ENCODE assay signal across 8 mouse cellular contexts in genomic region chr12:40446450-40447381, GRCm38 (mm10). TPM values are rescaled to one million over a fixed set of nuclear protein-coding genes. Genes with fewer than 3 reads are reported as not detected.
DNase-seq lines count a peak whose midpoint lies in the region; ATAC-seq and TF ChIP-seq lines count a peak whose summit lies in the region.

No protein-coding gene starts in this region.

- peak; percentile 11 for ATAC-seq in embryonic facial prominence, embryonic 12.5 days (ENCODE audit: insufficient number of reproducible peaks, insufficient read depth, low FRiP score, low TSS enrichment)
- peak; percentile 19 for ATAC-seq in heart, embryonic 12.5 days (ENCODE audit: insufficient number of reproducible peaks, low FRiP score)
- peak; percentile 36; the same call in 1 of the 2 replicates for ATAC-seq in kidney, embryonic 16.5 days (ENCODE audit: low FRiP score, low TSS enrichment)
- no peak for ATAC-seq in liver, postnatal 0 days
- ATAC-seq in neural tube, embryonic 14.5 days (ENCODE audit: low read depth), result peak; percentile 10

- DNase-seq in adrenal gland, postnatal 14 days, result peak; percentile 74
- DNase-seq in liver, postnatal 0 days, result peak; percentile 45
- DNase-seq in yolk sac, embryonic 10.5 days (ENCODE audit: low spot score), result peak; percentile 30

- no peak for TF ChIP-seq EP300 in liver, postnatal 0 days (IDR thresholded peaks at IDR 0.05; ENCODE audit: low read depth)

- peaks cover 5% of the 10 kb centered on the region; the same call in 1 of the 2 replicates for H3K9me3 ChIP-seq in E14TG2a.4 (ENCODE audit: low read length)
- H3K9me3 ChIP-seq in embryonic facial prominence, embryonic 12.5 days, result no peaks in the 10 kb centered on the region
- H3K9me3 ChIP-seq in heart, embryonic 12.5 days (replicated peaks), result no peaks in the 10 kb centered on the region
- no peaks in the 10 kb centered on the region for H3K9me3 ChIP-seq in kidney, embryonic 16.5 days (ENCODE audit: low read length)
- no peaks in the 10 kb centered on the region for H3K9me3 ChIP-seq in liver, postnatal 0 days (ENCODE audit: low read length)
- H3K9me3 ChIP-seq in neural tube, embryonic 14.5 days (ENCODE audit: control insufficient read depth, low read length), result no peaks in the 10 kb centered on the region

- TF ChIP-seq CTCF in E14TG2a.4 (conservative IDR thresholded peaks at IDR 0.05; ENCODE audit: low read length), result no peak
- no peak for TF ChIP-seq CTCF in liver, postnatal 0 days (IDR thresholded peaks at IDR 0.05; ENCODE audit: low read depth)

- H3K4me2 ChIP-seq in embryonic facial prominence, embryonic 12.5 days (replicated peaks), result peak overlapping the region; percentile 89
- H3K4me2 ChIP-seq in heart, embryonic 12.5 days, result peak overlapping the region; percentile 96
- H3K4me2 ChIP-seq in kidney, embryonic 16.5 days (replicated peaks; ENCODE audit: low read depth, low read length), result peak overlapping the region; percentile 85
- H3K4me2 ChIP-seq in liver, postnatal 0 days (ENCODE audit: low read depth, low read length), result peak overlapping the region; percentile 98
- peak overlapping the region; percentile 69 for H3K4me2 ChIP-seq in neural tube, embryonic 14.5 days (ENCODE audit: low read depth, low read length)

- peaks cover 16% of the 10 kb centered on the region for H3K27me3 ChIP-seq in E14TG2a.4 (ENCODE audit: insufficient read depth, low read length)
- H3K27me3 ChIP-seq in embryonic facial prominence, embryonic 12.5 days, result no peaks in the 10 kb centered on the region
- no peaks in the 10 kb centered on the region for H3K27me3 ChIP-seq in heart, embryonic 12.5 days (replicated peaks)
- no peaks in the 10 kb centered on the region for H3K27me3 ChIP-seq in kidney, embryonic 16.5 days (ENCODE audit: insufficient read depth, low read length)
- H3K27me3 ChIP-seq in liver, postnatal 0 days (ENCODE audit: insufficient read depth, low read length), result peaks cover 29% of the 10 kb centered on the region
- H3K27me3 ChIP-seq in neural tube, embryonic 14.5 days (ENCODE audit: control insufficient read depth, insufficient read depth, low read length), result no peaks in the 10 kb centered on the region; the same call in 1 of the 2 replicates

- H3K36me3 ChIP-seq in E14TG2a.4 (ENCODE audit: insufficient read depth, low read length), result no peaks in the 10 kb centered on the region; the same call in 1 of the 2 replicates
- H3K36me3 ChIP-seq in embryonic facial prominence, embryonic 12.5 days, result no peaks in the 10 kb centered on the region
- H3K36me3 ChIP-seq in heart, embryonic 12.5 days, result no peaks in the 10 kb centered on the region
- no peaks in the 10 kb centered on the region for H3K36me3 ChIP-seq in kidney, embryonic 16.5 days (ENCODE audit: insufficient read depth, low read length)
- H3K36me3 ChIP-seq in liver, postnatal 0 days (replicated peaks; ENCODE audit: insufficient read depth, low read length), result no peaks in the 10 kb centered on the region
- no peaks in the 10 kb centered on the region for H3K36me3 ChIP-seq in neural tube, embryonic 14.5 days (ENCODE audit: control insufficient read depth, insufficient read depth, low read length)

- peaks cover 23% of the 10 kb centered on the region for H3K4me1 ChIP-seq in E14TG2a.4 (replicated peaks; ENCODE audit: low read depth, low read length)
- H3K4me1 ChIP-seq in embryonic facial prominence, embryonic 12.5 days, result peaks cover 8% of the 10 kb centered on the region; the same call in 1 of the 2 replicates
- peaks cover 20% of the 10 kb centered on the region for H3K4me1 ChIP-seq in heart, embryonic 12.5 days (replicated peaks)
- H3K4me1 ChIP-seq in kidney, embryonic 16.5 days (ENCODE audit: insufficient read depth, low read length), result peaks cover 33% of the 10 kb centered on the region
- H3K4me1 ChIP-seq in liver, postnatal 0 days (ENCODE audit: insufficient read depth), result 0 out of 2 replicates have a peak, but pooled peaks cover 10% of the 10 kb centered on the region
- H3K4me1 ChIP-seq in neural tube, embryonic 14.5 days (ENCODE audit: control insufficient read depth, insufficient read depth, low read length), result peaks cover 22% of the 10 kb centered on the region

- peak overlapping the region; percentile 98 for H3K4me3 ChIP-seq in E14TG2a.4 (replicated peaks; ENCODE audit: low read length)
- peak overlapping the region; percentile 82 for H3K4me3 ChIP-seq in embryonic facial prominence, embryonic 12.5 days
- peak overlapping the region; percentile 73 for H3K4me3 ChIP-seq in heart, embryonic 12.5 days
- peak overlapping the region; percentile 93 for H3K4me3 ChIP-seq in kidney, embryonic 16.5 days (ENCODE audit: low read length)
- peak overlapping the region; percentile 76 for H3K4me3 ChIP-seq in liver, postnatal 0 days (ENCODE audit: low read depth, low read length)
- peak overlapping the region; percentile 94 for H3K4me3 ChIP-seq in neural tube, embryonic 14.5 days (ENCODE audit: low read depth, low read length)

- H3K9ac ChIP-seq in embryonic facial prominence, embryonic 12.5 days, result peak overlapping the region; percentile 85
- peak overlapping the region; percentile 84 for H3K9ac ChIP-seq in heart, embryonic 12.5 days
- peak overlapping the region; percentile 87 for H3K9ac ChIP-seq in kidney, embryonic 16.5 days (replicated peaks; ENCODE audit: low read length)
- H3K9ac ChIP-seq in liver, postnatal 0 days (replicated peaks), result peak overlapping the region; percentile 67
- peak overlapping the region; percentile 87 for H3K9ac ChIP-seq in neural tube, embryonic 14.5 days (replicated peaks; ENCODE audit: low read depth, low read length)

- WGBS in embryonic facial prominence, embryonic 12.5 days, result under 1% methylated on average over 44 of the region's 44 CpGs
- WGBS in heart, embryonic 12.5 days, result under 1% methylated on average over 44 of the region's 44 CpGs
- under 1% methylated on average over 44 of the region's 44 CpGs for WGBS in kidney, embryonic 16.5 days
- WGBS in liver, postnatal 0 days (ENCODE audit: insufficient replicate concordance), result 1% methylated on average over 43 of the region's 44 CpGs
- under 1% methylated on average over 44 of the region's 44 CpGs for WGBS in neural tube, embryonic 14.5 days

- peak overlapping the region; percentile 85 for H3K27ac ChIP-seq in embryonic facial prominence, embryonic 12.5 days
- peak overlapping the region; percentile 69 for H3K27ac ChIP-seq in heart, embryonic 12.5 days (ENCODE audit: poor library complexity, severe bottlenecking)
- H3K27ac ChIP-seq in kidney, embryonic 16.5 days (ENCODE audit: low read length), result peak overlapping the region; percentile 79
- peak overlapping the region; percentile 29; the same call in 1 of the 2 replicates for H3K27ac ChIP-seq in liver, postnatal 0 days (ENCODE audit: low read depth)
- H3K27ac ChIP-seq in neural tube, embryonic 14.5 days (ENCODE audit: low read depth, low read length), result peak overlapping the region; percentile 94

RNA-seq across cellular contexts. Expression of gene Dock4, which starts 1.0 kb away (rescaled TPM):
- 19.7 and 19.9 TPM in 2 replicates for total RNA-seq in adrenal gland, postnatal 14 days (2021)
- polyA plus RNA-seq in embryonic facial prominence, embryonic 12.5 days (2016; fragmentation: Nextera tagmentation; extraction: Ambion mirVana), result 24.5 TPM in 2 replicates
- polyA plus RNA-seq in heart, embryonic 12.5 days (2016; fragmentation: Nextera tagmentation; extraction: Ambion mirVana), result 7.3 and 10.1 TPM in 2 replicates
- 13.3 and 18.4 TPM in 2 replicates for polyA plus RNA-seq in kidney, embryonic 16.5 days (2015; fragmentation: Nextera tagmentation; extraction: Ambion mirVana)
- polyA plus RNA-seq in liver, postnatal 0 days (2015; fragmentation: Nextera tagmentation; extraction: Ambion mirVana), result 1.3 and 1.4 TPM in 2 replicates
- polyA plus RNA-seq in neural tube, embryonic 14.5 days (2014; fragmentation: Nextera tagmentation; extraction: Ambion mirVana), result 43.0 and 45.4 TPM in 2 replicates

RNA-seq across cellular contexts. Expression of gene Zfp277, which starts 1.0 kb away (rescaled TPM):
- total RNA-seq in adrenal gland, postnatal 14 days (2021), result 15.4 and 18.0 TPM in 2 replicates
- polyA plus RNA-seq in embryonic facial prominence, embryonic 12.5 days (2016; fragmentation: Nextera tagmentation; extraction: Ambion mirVana), result 37.5 and 38.2 TPM in 2 replicates
- polyA plus RNA-seq in heart, embryonic 12.5 days (2016; fragmentation: Nextera tagmentation; extraction: Ambion mirVana), result 25.6 and 30.2 TPM in 2 replicates
- 42.4 and 42.8 TPM in 2 replicates for polyA plus RNA-seq in kidney, embryonic 16.5 days (2015; fragmentation: Nextera tagmentation; extraction: Ambion mirVana)
- polyA plus RNA-seq in liver, postnatal 0 days (2015; fragmentation: Nextera tagmentation; extraction: Ambion mirVana), result 7.9 and 8.3 TPM in 2 replicates
- 30.6 and 31.2 TPM in 2 replicates for polyA plus RNA-seq in neural tube, embryonic 14.5 days (2014; fragmentation: Nextera tagmentation; extraction: Ambion mirVana)

Comparison
In these comparisons a context has a peak if more than half of its experiments do, and no peak if none do; other contexts are left out.
1. H3K27ac ChIP-seq: peak in every context shown above with its lines; median percentile 94 in neural tube, embryonic 14.5 days; 85 in embryonic facial prominence, embryonic 12.5 days; 79 in kidney, embryonic 16.5 days; 69 in heart, embryonic 12.5 days; 29 in liver, postnatal 0 days.